Mouse (Mus musculus) skeletal muscle tissue, postnatal 0 days (tissue): ENCODE data around the gene Zfp599. TPM values are rescaled to one million over a fixed set of nuclear protein-coding genes. Genes with fewer than 3 reads are reported as not detected.

Experiments used
- polyA plus RNA-seq: library from polyadenylated mRNA; unstranded; fragments of >200 nt; fragmentation: Nextera tagmentation; extraction: Ambion mirVana; gene quantifications from 2 replicates; pipeline ENCODE4 v1.2.1, GENCODE M21; 2015

Gene Zfp599
- polyA plus RNA-seq: 0.19 and 0.24 TPM in 2 replicates

DNA sequence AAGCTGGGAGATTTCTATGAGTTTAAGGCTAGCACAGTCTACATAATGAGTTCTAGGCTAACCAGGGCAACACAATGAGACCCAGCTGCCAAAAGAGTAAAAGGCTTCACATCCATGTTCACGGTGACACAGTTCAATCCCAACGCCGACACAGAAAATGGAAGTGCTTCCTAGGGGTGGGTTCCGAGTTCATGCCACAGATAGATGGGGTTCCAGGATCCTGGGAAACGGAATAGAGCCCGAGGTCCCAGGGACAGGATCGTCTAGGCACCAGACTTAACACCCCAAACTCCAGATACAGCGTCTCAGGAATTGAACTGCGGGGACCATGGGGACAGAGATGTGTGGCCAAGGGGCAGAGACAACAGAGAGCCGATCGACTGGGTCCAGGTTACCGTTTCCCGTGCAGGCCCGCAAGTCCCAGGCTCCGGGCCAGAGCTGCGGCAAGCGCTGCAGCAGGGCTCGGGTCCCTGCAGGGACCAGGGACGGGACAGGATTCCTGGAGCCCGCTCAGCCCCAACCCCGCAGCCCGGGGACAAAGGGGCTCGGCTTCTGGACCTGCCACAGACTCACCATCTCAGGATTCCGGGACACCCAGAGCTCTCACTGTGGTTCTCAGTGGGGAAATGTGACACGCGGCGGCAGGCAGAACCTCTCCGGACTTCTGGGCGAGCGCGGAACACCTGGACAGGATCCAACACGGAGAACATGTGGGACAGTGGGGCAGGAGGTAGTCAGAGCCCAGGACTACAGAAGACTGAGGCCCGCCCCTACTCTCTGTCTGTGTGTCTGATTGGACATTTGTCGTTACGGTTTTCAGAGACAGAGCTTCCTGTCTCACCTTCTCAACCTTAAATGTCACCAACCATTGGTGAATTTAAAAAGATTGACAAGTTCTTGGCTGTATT, at the start of gene Zfp599:
Gene Zfp599 (minus strand): TSS at position 712 of the 908 bp plus-strand sequence.

DNA sequence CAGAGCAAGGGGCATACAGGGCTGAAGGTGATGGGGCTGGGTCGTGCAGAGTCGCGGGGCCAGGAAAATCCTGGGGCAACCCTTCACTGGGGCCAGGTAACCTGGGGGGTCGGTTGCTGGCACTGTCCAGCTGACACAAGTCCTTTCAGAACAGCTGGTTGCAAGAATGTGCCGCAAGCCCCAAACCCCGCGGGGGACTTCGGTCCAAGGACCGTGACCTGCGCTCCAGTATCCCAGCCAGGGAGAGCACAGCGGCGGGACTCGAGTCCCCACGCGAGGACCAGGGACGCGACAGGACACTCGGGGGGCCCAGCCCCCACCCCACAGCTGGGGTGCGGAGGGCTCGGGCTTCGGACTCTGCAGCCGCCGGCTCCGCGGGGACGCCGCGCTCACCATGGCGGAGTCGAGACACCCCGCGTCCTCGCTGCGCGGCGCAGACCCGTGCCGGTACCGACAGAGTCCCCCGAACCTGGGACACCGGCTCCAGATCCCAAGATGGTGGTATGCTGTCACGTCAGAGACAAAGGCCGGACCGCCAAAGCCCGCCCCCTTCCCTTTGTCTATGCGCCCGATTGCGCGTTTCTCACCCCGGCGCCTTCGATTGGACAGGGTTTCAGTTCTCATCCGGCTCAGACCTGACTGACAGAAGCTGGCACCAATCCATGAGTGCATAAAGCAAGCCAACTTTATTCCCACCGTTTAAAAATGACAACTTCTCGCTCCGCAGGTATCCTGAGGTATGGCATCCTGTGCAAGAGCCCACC, 47.6 kb upstream of the Zfp599 start, which contains the start of gene Zfp810:
Gene Zfp810 (minus strand): TSS at position 493 of the 764 bp plus-strand sequence.

DNA sequence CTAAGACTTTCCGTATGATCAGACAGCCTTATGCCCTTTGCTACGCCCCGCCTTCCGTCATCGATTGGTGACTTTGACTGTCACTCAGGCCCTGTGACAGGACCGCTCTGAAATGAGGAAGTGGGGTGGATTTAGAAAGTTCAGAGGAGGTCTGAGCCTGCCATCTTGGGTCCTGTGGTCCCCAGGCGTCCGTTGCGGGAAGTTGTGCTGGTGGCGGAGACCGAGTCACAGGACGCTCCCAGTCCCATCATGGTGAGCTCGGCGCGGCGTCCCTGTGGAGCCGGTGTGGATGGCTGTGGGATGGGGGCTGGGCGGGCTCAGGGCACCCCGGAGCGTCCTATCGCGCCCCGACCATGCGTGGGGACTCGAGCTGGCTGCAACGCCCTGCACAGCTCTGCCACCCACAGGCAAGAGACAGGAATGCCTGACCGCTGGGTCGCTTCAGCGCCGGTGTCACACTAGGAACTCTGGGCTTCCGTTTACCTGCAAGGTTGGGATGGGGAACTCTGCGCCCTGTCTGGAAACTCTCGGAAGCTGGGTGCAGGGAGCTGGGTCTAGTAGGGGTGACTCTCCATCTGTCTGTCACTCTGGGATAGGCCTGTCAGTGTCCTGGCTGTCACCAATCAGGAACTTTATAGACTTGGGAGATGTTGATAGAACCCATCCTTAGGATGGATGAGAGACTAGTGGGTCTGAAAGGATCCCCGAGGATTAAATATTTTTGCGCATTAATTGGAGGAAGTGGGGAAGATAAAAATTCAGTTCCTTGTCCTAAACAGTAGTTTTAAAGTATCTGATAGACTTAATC, 33.9 kb downstream of the Zfp599 start, which contains the start of gene Zfp809:
Gene Zfp809 (plus strand): TSS at position 134 of the 808 bp plus-strand sequence.

Other genes with a start within 250 kb of the Zfp599 start
- not detected in 2 replicates for gene Elavl3, start 207.9 kb downstream of the Zfp599 start, polyA plus RNA-seq
- gene Gm49318, start 188.6 kb downstream of the Zfp599 start, polyA plus RNA-seq: not detected in 2 replicates
- gene Zfp653, start 188.5 kb downstream of the Zfp599 start, polyA plus RNA-seq: 3.8 and 4.5 TPM in 2 replicates
- gene Ecsit, start 174.5 kb downstream of the Zfp599 start, polyA plus RNA-seq: 40.4 and 43.4 TPM in 2 replicates
- 8.7 and 11.2 TPM in 2 replicates for gene Cnn1, start 160.7 kb downstream of the Zfp599 start, polyA plus RNA-seq
- gene Elof1, start 142.7 kb downstream of the Zfp599 start, polyA plus RNA-seq: 69.6 and 81.4 TPM in 2 replicates
- gene Acp5, start 124.2 kb downstream of the Zfp599 start, polyA plus RNA-seq: 1.6 and 22.5 TPM in 2 replicates
- 65.1 and 66.3 TPM in 2 replicates for gene Pigyl, start 103.0 kb downstream of the Zfp599 start, polyA plus RNA-seq
- 0.22 TPM in 1 of 2 replicates, not detected in the other for gene Zfp872, start 71.8 kb downstream of the Zfp599 start, polyA plus RNA-seq
- gene Zfp809, start 34.2 kb downstream of the Zfp599 start, polyA plus RNA-seq: 6.9 and 7.2 TPM in 2 replicates
- gene Zfp810, start 47.8 kb upstream of the Zfp599 start, polyA plus RNA-seq: 3.2 and 3.8 TPM in 2 replicates
- gene Anln, start 129.3 kb upstream of the Zfp599 start, polyA plus RNA-seq: 6.7 and 8.2 TPM in 2 replicates
- gene 9530077C05Rik, start 151.6 kb upstream of the Zfp599 start, polyA plus RNA-seq: 1.2 and 1.6 TPM in 2 replicates
- not detected in 2 replicates for gene Gm17545, start 194.4 kb upstream of the Zfp599 start, polyA plus RNA-seq
- gene Rp9, start 209.8 kb upstream of the Zfp599 start, polyA plus RNA-seq: 50.1 and 50.3 TPM in 2 replicates
- gene Bbs9, start 215.8 kb upstream of the Zfp599 start, polyA plus RNA-seq: 4.3 and 5.2 TPM in 2 replicates